Mouse (Mus musculus) right cerebral cortex, adult 18-20 months (tissue): ENCODE measurements around the gene Myh1.
A peak's percentile ranks its signal among the peaks of the same experiment; 100 is the strongest.

Experiments used
- DNase-seq: peaks from one replicate; pipeline ENCODE4 v3.0.0; 2022; ENCODE audit warnings: mixed read lengths

Gene Myh1

GRCm38 (mm10) chr11:67199752-67200151, at the start of gene Myh1:
TSS of gene Myh1 (plus strand) at chr11:67200052.
- DNase-seq: no peak

GRCm38 (mm10) chr11:67150237-67150636, 49.6 kb upstream of the Myh1 start:
- DNase-seq: no peak

- DNase-seq: no peak
Measured at GRCm38 (mm10) chr11:67151159-67151558, 48.7 kb upstream of the Myh1 start.

GRCm38 (mm10) chr11:67151651-67152630, 47.9 kb upstream of the Myh1 start:
- DNase-seq: no peak

- peak; percentile 78 for DNase-seq
Measured at GRCm38 (mm10) chr11:67153123-67153522, 46.7 kb upstream of the Myh1 start.

GRCm38 (mm10) chr11:67153843-67154242, 46.0 kb upstream of the Myh1 start:
- DNase-seq: no peak

- no peak for DNase-seq
Measured at GRCm38 (mm10) chr11:67155650-67156049, 44.2 kb upstream of the Myh1 start.

GRCm38 (mm10) chr11:67160131-67160530, 39.7 kb upstream of the Myh1 start:
- DNase-seq: no peak

- DNase-seq: peak; percentile 59
Measured at GRCm38 (mm10) chr11:67163701-67164100, 36.2 kb upstream of the Myh1 start.

GRCm38 (mm10) chr11:67164851-67165250, 35.0 kb upstream of the Myh1 start:
- DNase-seq: no peak

GRCm38 (mm10) chr11:67169301-67169700, 30.6 kb upstream of the Myh1 start:
- DNase-seq: no peak

- no peak for DNase-seq
Measured at GRCm38 (mm10) chr11:67170727-67171126, 29.1 kb upstream of the Myh1 start, which contains the start of gene Myh2. TSS of gene Myh2 (plus strand) at chr11:67171027.

- no peak for DNase-seq
Measured at GRCm38 (mm10) chr11:67172439-67172838, 27.4 kb upstream of the Myh1 start.

GRCm38 (mm10) chr11:67176376-67176775, 23.5 kb upstream of the Myh1 start:
- no peak for DNase-seq

GRCm38 (mm10) chr11:67190316-67190715, 9.5 kb upstream of the Myh1 start:
- peak; percentile 9 for DNase-seq

- DNase-seq: no peak
Measured at GRCm38 (mm10) chr11:67190814-67191213, 9.0 kb upstream of the Myh1 start.

- DNase-seq: no peak
Measured at GRCm38 (mm10) chr11:67191496-67191895, 8.4 kb upstream of the Myh1 start.

- DNase-seq: no peak
Measured at GRCm38 (mm10) chr11:67199321-67199720, 531 bp upstream of the Myh1 start.

- peak; percentile 29 for DNase-seq
Measured at GRCm38 (mm10) chr11:67204766-67205165, 4.9 kb downstream of the Myh1 start.

GRCm38 (mm10) chr11:67221803-67222202, 22.0 kb downstream of the Myh1 start:
- peak; percentile 60 for DNase-seq

- no peak for DNase-seq
Measured at GRCm38 (mm10) chr11:67224466-67224865, 24.6 kb downstream of the Myh1 start.

GRCm38 (mm10) chr11:67228731-67229130, 28.9 kb downstream of the Myh1 start:
- peak; percentile 26 for DNase-seq

- peak; percentile 61 for DNase-seq
Measured at GRCm38 (mm10) chr11:67229166-67229565, 29.3 kb downstream of the Myh1 start.

GRCm38 (mm10) chr11:67229946-67230345, 30.1 kb downstream of the Myh1 start:
- DNase-seq: no peak
